Mouse (Mus musculus): ENCODE data around the gene Abhd16b. TPM values are rescaled to one million over a fixed set of nuclear protein-coding genes. Genes with fewer than 3 reads are reported as not detected.

Abhd16b gene
- polyA plus RNA-seq, 1 experiment: not detected

DNA sequence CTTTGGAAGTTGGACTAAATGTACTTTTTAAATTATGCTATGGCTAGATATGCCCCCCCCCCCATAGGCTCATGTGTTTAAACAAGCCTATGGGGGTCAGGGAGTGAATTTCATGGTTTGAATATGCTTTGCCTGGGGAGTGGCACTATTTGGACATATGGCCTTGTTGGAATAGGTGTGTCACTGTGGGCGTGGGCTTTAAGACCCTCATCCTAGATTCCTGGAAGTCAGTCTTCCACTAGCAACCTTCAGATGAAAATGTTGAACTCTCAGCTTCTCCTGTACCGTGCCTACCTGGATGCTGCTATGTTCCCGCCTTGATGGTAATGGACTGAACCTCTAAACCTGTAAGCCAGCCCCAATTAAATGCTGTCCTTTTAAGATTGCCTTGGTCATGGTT lies 39.6 kb downstream of the Abhd16b start:
- Histone ChIP-seq H3K4me3 (replicated peaks) (no peak overlapping the region), H3K36me3 (replicated peaks; ENCODE audit: low read length) (peaks cover 77% of the 10 kb centered on the region), H3K9me3 (peaks cover 13% of the 10 kb centered on the region), H3K27me3 (replicated peaks) (no peaks in the 10 kb centered on the region), H3K4me1 (peaks cover 43% of the 10 kb centered on the region)
- TF ChIP-seq FLI1 (IDR thresholded peaks at IDR 0.05; ENCODE audit: low read length): no peak
- no peak for TF ChIP-seq GATA1 (IDR thresholded peaks at IDR 0.05; ENCODE audit: borderline replicate concordance, low read length)

DNA sequence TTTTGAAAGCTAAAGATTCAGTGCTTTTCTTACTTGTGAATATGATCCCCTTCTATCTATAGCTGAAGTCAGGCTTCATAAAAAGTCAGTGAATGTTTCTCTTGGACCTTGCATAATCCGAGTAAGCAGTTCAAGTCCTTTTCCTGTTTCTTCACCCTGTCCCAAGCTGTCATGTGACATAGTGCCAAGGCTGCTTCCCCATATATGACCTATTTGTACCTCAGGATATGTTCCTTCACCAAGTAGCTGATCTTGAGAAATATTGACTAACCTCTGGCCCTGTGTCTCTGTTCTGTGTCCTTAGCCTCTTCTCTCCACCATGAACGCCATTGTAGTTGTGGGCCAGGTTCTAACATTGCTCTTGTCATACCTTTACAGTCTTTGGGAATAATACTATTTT lies 43.4 kb downstream of the Abhd16b start:
- no peak for TF ChIP-seq FLI1 (IDR thresholded peaks at IDR 0.05; ENCODE audit: low read length)
- Histone ChIP-seq H3K9me3 (peaks cover 8% of the 10 kb centered on the region; the same call in 1 of the 2 replicates), H3K4me1 (peaks cover 46% of the 10 kb centered on the region), H3K36me3 (replicated peaks; ENCODE audit: low read length) (peaks cover 66% of the 10 kb centered on the region), H3K27me3 (replicated peaks) (no peaks in the 10 kb centered on the region), H3K4me3 (replicated peaks) (no peak overlapping the region)

DNA sequence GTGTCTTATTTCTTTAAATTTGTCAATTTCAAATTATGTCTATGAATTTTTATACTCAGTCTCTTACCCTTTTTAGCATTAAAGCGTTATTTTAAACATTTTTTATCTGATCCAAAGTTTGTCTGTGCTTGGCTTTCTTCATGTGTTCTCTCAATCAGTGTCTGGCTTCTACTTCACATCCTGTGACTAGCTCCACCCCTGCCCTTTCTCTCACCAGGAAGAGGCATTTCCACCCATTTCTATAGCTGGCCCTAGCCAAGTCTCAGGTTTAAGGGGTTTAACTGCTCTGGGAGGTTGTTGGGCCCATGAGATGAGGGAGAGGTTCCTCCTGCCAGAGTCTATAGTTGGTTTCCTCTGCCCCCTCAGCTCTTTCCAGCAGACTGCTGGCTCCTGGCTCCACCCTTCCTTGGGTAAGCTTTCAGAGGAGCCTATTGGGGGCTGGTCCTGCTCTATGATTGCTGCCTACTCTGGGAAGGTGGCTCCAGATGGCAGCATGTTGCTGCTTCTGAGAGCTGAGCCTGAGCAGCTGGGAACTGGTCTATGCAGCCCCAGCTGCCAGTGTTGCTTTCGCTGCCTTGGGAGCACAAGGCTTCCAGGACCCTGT lies 44.5 kb downstream of the Abhd16b start:
- no peaks in the 10 kb centered on the region for H3K9me3 ChIP-seq
- H3K36me3 ChIP-seq (replicated peaks; ENCODE audit: low read length): peaks cover 64% of the 10 kb centered on the region
- H3K4me3 ChIP-seq (replicated peaks): peak overlapping the region; percentile 47
- no peaks in the 10 kb centered on the region for H3K27me3 ChIP-seq (replicated peaks)
- TF ChIP-seq FLI1 (IDR thresholded peaks at IDR 0.05; ENCODE audit: low read length) (no peak), GATA1 (IDR thresholded peaks at IDR 0.05; ENCODE audit: borderline replicate concordance, low read length) (no peak)
- peaks cover 40% of the 10 kb centered on the region for H3K4me1 ChIP-seq

DNA sequence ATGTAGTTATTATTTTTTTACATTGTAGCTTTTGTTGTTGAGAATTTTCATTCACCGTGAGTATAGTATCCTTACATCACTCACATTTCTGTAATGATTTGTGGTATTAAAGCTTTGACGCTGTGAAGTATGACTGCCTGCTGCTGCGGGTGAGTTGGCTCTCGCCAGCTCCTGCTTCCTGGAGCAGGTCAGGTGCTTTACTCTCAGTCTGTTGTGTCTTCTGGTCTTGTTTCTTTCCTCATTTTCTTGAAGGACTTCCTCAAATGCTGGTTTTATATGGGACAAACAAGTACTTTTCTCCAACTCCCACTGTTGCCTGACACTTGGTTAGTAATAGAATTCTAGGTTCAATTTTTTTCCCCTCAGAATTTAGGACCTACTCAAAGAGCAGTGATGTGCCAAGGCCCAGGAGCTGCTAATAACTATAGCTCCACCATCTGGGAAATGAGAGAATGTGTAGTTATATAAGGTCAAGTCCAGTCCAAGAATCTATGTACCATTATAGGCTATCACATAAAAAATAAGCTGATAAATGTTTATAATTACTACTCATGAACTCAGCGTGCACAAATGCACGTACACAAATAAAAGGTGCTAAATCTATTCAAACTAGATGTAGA lies 48.9 kb downstream of the Abhd16b start:
- H3K27me3 ChIP-seq (replicated peaks): no peaks in the 10 kb centered on the region
- H3K9me3 ChIP-seq: no peaks in the 10 kb centered on the region
- no peak for TF ChIP-seq GATA1 (IDR thresholded peaks at IDR 0.05; ENCODE audit: borderline replicate concordance, low read length)
- no peak for TF ChIP-seq FLI1 (IDR thresholded peaks at IDR 0.05; ENCODE audit: low read length)
- H3K36me3 ChIP-seq (replicated peaks; ENCODE audit: low read length): peaks cover 67% of the 10 kb centered on the region
- no peak overlapping the region for H3K4me3 ChIP-seq (replicated peaks)
- H3K4me1 ChIP-seq: peaks cover 35% of the 10 kb centered on the region

Other genes with a start within 250 kb of the Abhd16b start
- 4.9 and 8.0 TPM in 2 replicates for gene Gmeb2, start 205.2 kb upstream of the Abhd16b start, polyA plus RNA-seq (2012; ENCODE audit: insufficient read depth, low replicate concordance)
- not detected in 2 replicates for gene Stmn3, start 178.7 kb upstream of the Abhd16b start, polyA plus RNA-seq (2012; ENCODE audit: insufficient read depth, low replicate concordance)
- gene Rtel1, start 173.5 kb upstream of the Abhd16b start, polyA plus RNA-seq (2012; ENCODE audit: insufficient read depth, low replicate concordance): 1.5 and 6.1 TPM in 2 replicates
- 3.5 and 17.6 TPM in 2 replicates for gene Zgpat, start 128.3 kb upstream of the Abhd16b start, polyA plus RNA-seq (2012; ENCODE audit: insufficient read depth, low replicate concordance)
- 5.0 and 9.7 TPM in 2 replicates for gene Arfrp1, start 127.8 kb upstream of the Abhd16b start, polyA plus RNA-seq (2012; ENCODE audit: insufficient read depth, low replicate concordance)
- gene Lime1, start 113.1 kb upstream of the Abhd16b start, polyA plus RNA-seq (2012; ENCODE audit: insufficient read depth, low replicate concordance): 20.5 and 108 TPM in 2 replicates
- gene Zbtb46, start 33.8 kb upstream of the Abhd16b start, polyA plus RNA-seq (2012; ENCODE audit: insufficient read depth, low replicate concordance): 0.16 TPM in 1 of 2 replicates, not detected in the other
- 7.5 and 38.2 TPM in 2 replicates for gene Tpd52l2, start 3.9 kb downstream of the Abhd16b start, polyA plus RNA-seq (2012; ENCODE audit: insufficient read depth, low replicate concordance)
- 10.4 and 13.9 TPM in 2 replicates for gene Dnajc5, start 27.3 kb downstream of the Abhd16b start, polyA plus RNA-seq (2012; ENCODE audit: insufficient read depth, low replicate concordance)
- gene Uckl1, start 91.7 kb downstream of the Abhd16b start, polyA plus RNA-seq (2012; ENCODE audit: insufficient read depth, low replicate concordance): 58.8 and 109 TPM in 2 replicates
- gene Prpf6, start 98.7 kb downstream of the Abhd16b start, polyA plus RNA-seq (2012; ENCODE audit: insufficient read depth, low replicate concordance): 3.6 and 12.6 TPM in 2 replicates
- gene Zfp512b, start 99.6 kb downstream of the Abhd16b start, polyA plus RNA-seq (2012; ENCODE audit: insufficient read depth, low replicate concordance): 12.8 and 34.9 TPM in 2 replicates
- 1.0 and 2.9 TPM in 2 replicates for gene Samd10, start 106.0 kb downstream of the Abhd16b start, polyA plus RNA-seq (2012; ENCODE audit: insufficient read depth, low replicate concordance)
- not detected in 2 replicates for gene Gm29797, start 163.8 kb downstream of the Abhd16b start, polyA plus RNA-seq (2012; ENCODE audit: insufficient read depth, low replicate concordance)
- gene Sox18, start 178.4 kb downstream of the Abhd16b start, polyA plus RNA-seq (2012; ENCODE audit: insufficient read depth, low replicate concordance): not detected in 2 replicates
- 1.1 and 1.3 TPM in 2 replicates for gene Tcea2, start 187.1 kb downstream of the Abhd16b start, polyA plus RNA-seq (2012; ENCODE audit: insufficient read depth, low replicate concordance)
- gene Rgs19, start 200.8 kb downstream of the Abhd16b start, polyA plus RNA-seq (2012; ENCODE audit: insufficient read depth, low replicate concordance): 38.7 and 51.9 TPM in 2 replicates
- not detected in 2 replicates for gene Lkaaear1, start 205.2 kb downstream of the Abhd16b start, polyA plus RNA-seq (2012; ENCODE audit: insufficient read depth, low replicate concordance)
- gene Oprl1, start 221.8 kb downstream of the Abhd16b start, polyA plus RNA-seq (2012; ENCODE audit: insufficient read depth, low replicate concordance): not detected in 2 replicates

Measured in megakaryocyte, embryonic 14.5 days (primary cell).